ENCODE assay signal across 12 mouse cellular contexts in genomic region chr9:21292271-21292670, GRCm38 (mm10). TPM values are rescaled to one million over a fixed set of nuclear protein-coding genes. Genes with fewer than 3 reads are reported as not detected.
A peak's percentile ranks its signal among the peaks of the same experiment; 100 is the strongest.
DNase-seq lines count a peak whose midpoint lies in the region; ATAC-seq and TF ChIP-seq lines count a peak whose summit lies in the region.
"Had no signal": no experiment of that assay in that cellular context is flagged by ENCODE, and none has a peak within 500 bp of the region (broad histone marks: within the 10 kb centered on the region; RNA-seq: fewer than 3 reads in every experiment).

No protein-coding gene starts in this region.

- no peak for TF ChIP-seq CTCF in lung, postnatal 0 days (IDR thresholded peaks at IDR 0.05)
- TF ChIP-seq CTCF in MEL (IDR thresholded peaks at IDR 0.05 in 2 of 3, conservative IDR thresholded peaks at IDR 0.05 in 1 of 3; ENCODE audit: control insufficient read depth in 1 of 3, insufficient read depth in 1 of 3, low read depth in 2 of 3, low read length in 3 of 3, poor library complexity in 1 of 3, severe bottlenecking in 1 of 3), result no peak
- no peak for TF ChIP-seq CTCF in liver, postnatal 0 days (IDR thresholded peaks at IDR 0.05; ENCODE audit: low read depth)

- no peak for TF ChIP-seq POLR2A in MEL (IDR thresholded peaks at IDR 0.05; ENCODE audit: control insufficient read depth in 1 of 2, insufficient read depth in 1 of 2, low read depth in 1 of 2, low read length in 2 of 2, poor library complexity in 1 of 2)

- no peak overlapping the region for H3K4me3 ChIP-seq in forebrain, embryonic 13.5 days
- H3K4me3 ChIP-seq in forebrain, embryonic 14.5 days (ENCODE audit: low read depth, low read length), result no peak overlapping the region
- H3K4me3 ChIP-seq in lung, embryonic 16.5 days (ENCODE audit: low read length), result no peak overlapping the region; the same call in 1 of the 2 replicates
- no peak overlapping the region for H3K4me3 ChIP-seq in lung, postnatal 0 days (ENCODE audit: low read depth, low read length)
- peak overlapping the region in 1 of 2 experiments; percentile 47; a peak in 2 of 4 replicates for H3K4me3 ChIP-seq in MEL (ENCODE audit: control insufficient read depth in 1 of 2, insufficient read depth in 1 of 2, low read depth in 2 of 2, low read length in 2 of 2)
- H3K4me3 ChIP-seq in liver, postnatal 0 days (ENCODE audit: low read depth, low read length), result peak overlapping the region; percentile 81

- no peaks in the 10 kb centered on the region for H3K27me3 ChIP-seq in forebrain, embryonic 13.5 days
- no peaks in the 10 kb centered on the region for H3K27me3 ChIP-seq in forebrain, embryonic 14.5 days (replicated peaks; ENCODE audit: control insufficient read depth, insufficient read depth, low read length)
- H3K27me3 ChIP-seq in lung, embryonic 16.5 days (ENCODE audit: control insufficient read depth, insufficient read depth, low read depth, low read length), result no peaks in the 10 kb centered on the region
- H3K27me3 ChIP-seq in lung, postnatal 0 days (replicated peaks; ENCODE audit: insufficient read depth, low read length), result no peaks in the 10 kb centered on the region
- H3K27me3 ChIP-seq in MEL (ENCODE audit: control insufficient read depth in 1 of 2, insufficient read depth in 2 of 2, low read length in 2 of 2), result peaks cover 0 to 5% of the 10 kb centered on the region in 2 experiments; a peak in 2 of 4 replicates
- H3K27me3 ChIP-seq in liver, postnatal 0 days (ENCODE audit: insufficient read depth, low read length), result no peaks in the 10 kb centered on the region
- H3K27me3 ChIP-seq: hindbrain, embryonic 13.5 days had no signal

- WGBS in forebrain, embryonic 13.5 days, result 88% methylated on average over 3 of the region's 3 CpGs
- WGBS in forebrain, embryonic 14.5 days, result 91% methylated on average over 3 of the region's 3 CpGs
- 88% methylated on average over 3 of the region's 3 CpGs for WGBS in lung, embryonic 16.5 days
- WGBS in lung, postnatal 0 days, result 89% methylated on average over 3 of the region's 3 CpGs
- WGBS in liver, postnatal 0 days (ENCODE audit: insufficient replicate concordance), result 80% methylated on average over 3 of the region's 3 CpGs

- H3K9ac ChIP-seq in forebrain, embryonic 13.5 days, result no peak overlapping the region
- H3K9ac ChIP-seq in forebrain, embryonic 14.5 days (ENCODE audit: low read length), result no peak overlapping the region
- H3K9ac ChIP-seq in lung, embryonic 16.5 days (ENCODE audit: low read length), result no peak overlapping the region
- no peak overlapping the region for H3K9ac ChIP-seq in lung, postnatal 0 days (replicated peaks; ENCODE audit: low read depth)
- H3K9ac ChIP-seq in MEL (ENCODE audit: control insufficient read depth, low read depth, low read length, poor library complexity, severe bottlenecking), result peak overlapping the region; percentile 28
- H3K9ac ChIP-seq in liver, postnatal 0 days (replicated peaks), result peak overlapping the region; percentile 71

- H3K36me3 ChIP-seq in forebrain, embryonic 13.5 days (ENCODE audit: poor library complexity, severe bottlenecking), result peaks cover 4% of the 10 kb centered on the region; the same call in 1 of the 2 replicates
- no peaks in the 10 kb centered on the region for H3K36me3 ChIP-seq in forebrain, embryonic 14.5 days (ENCODE audit: control insufficient read depth, insufficient read depth, low read length)
- no peaks in the 10 kb centered on the region for H3K36me3 ChIP-seq in lung, embryonic 16.5 days (ENCODE audit: control insufficient read depth, insufficient read depth, low read length)
- H3K36me3 ChIP-seq in lung, postnatal 0 days (ENCODE audit: insufficient read depth, low read length), result no peaks in the 10 kb centered on the region
- H3K36me3 ChIP-seq in MEL (ENCODE audit: control insufficient read depth in 1 of 2, insufficient read depth in 2 of 2, low read length in 2 of 2), result peaks cover 0 to 27% of the 10 kb centered on the region in 2 experiments; a peak in 2 of 4 replicates
- H3K36me3 ChIP-seq in liver, postnatal 0 days (replicated peaks; ENCODE audit: insufficient read depth, low read length), result peaks cover 10% of the 10 kb centered on the region
- H3K36me3 ChIP-seq: hindbrain, embryonic 13.5 days had no signal

- no peak for ATAC-seq in forebrain, embryonic 13.5 days
- ATAC-seq in forebrain, embryonic 14.5 days, result no peak
- no peak for ATAC-seq in lung, embryonic 16.5 days (ENCODE audit: low read depth)
- ATAC-seq in lung, postnatal 0 days, result no peak
- no peak for ATAC-seq in liver, postnatal 0 days

- no peak for DNase-seq in forebrain, embryonic 14.5 days (ENCODE audit: low spot score)
- DNase-seq in lung, postnatal 0 days (ENCODE audit: low spot score), result no peak
- peak; percentile 71 for DNase-seq in MEL (ENCODE audit: low read depth, low spot score)
- no peak for DNase-seq in liver, postnatal 0 days
- DNase-seq in cerebellum, postnatal 4 days (ENCODE audit: low spot score in 2 of 2), result no peak
- no peak for DNase-seq in thymus, postnatal 4 days
- DNase-seq: adrenal gland, postnatal 14 days; gastrocnemius, adult 2 months; left cerebral cortex, postnatal 4 days had no signal

- H3K4me1 ChIP-seq in forebrain, embryonic 13.5 days, result peaks cover 26% of the 10 kb centered on the region
- peaks cover 15% of the 10 kb centered on the region for H3K4me1 ChIP-seq in forebrain, embryonic 14.5 days (ENCODE audit: control insufficient read depth, insufficient read depth, low read length)
- peaks cover 20% of the 10 kb centered on the region for H3K4me1 ChIP-seq in lung, embryonic 16.5 days (replicated peaks; ENCODE audit: control insufficient read depth, insufficient read depth, low read length)
- peaks cover 8% of the 10 kb centered on the region for H3K4me1 ChIP-seq in lung, postnatal 0 days (ENCODE audit: insufficient read depth, low read depth, low read length)
- peaks cover 18 to 20% of the 10 kb centered on the region in 2 experiments for H3K4me1 ChIP-seq in MEL (ENCODE audit: control insufficient read depth in 1 of 2, insufficient read depth in 2 of 2, low read length in 2 of 2)
- peaks cover 11% of the 10 kb centered on the region for H3K4me1 ChIP-seq in liver, postnatal 0 days (ENCODE audit: insufficient read depth)

- TF ChIP-seq EP300 in lung, postnatal 0 days (IDR thresholded peaks at IDR 0.05), result no peak
- no peak for TF ChIP-seq EP300 in MEL (IDR thresholded peaks at IDR 0.05; ENCODE audit: low read depth in 1 of 2, low read length in 2 of 2)
- TF ChIP-seq EP300 in liver, postnatal 0 days (IDR thresholded peaks at IDR 0.05; ENCODE audit: low read depth), result no peak

- no peak for TF ChIP-seq RAD21 in MEL (IDR thresholded peaks at IDR 0.05; ENCODE audit: low read depth, low read length)

- no peak overlapping the region for H3K4me2 ChIP-seq in forebrain, embryonic 13.5 days
- H3K4me2 ChIP-seq in forebrain, embryonic 14.5 days (ENCODE audit: low read length), result no peak overlapping the region
- peak overlapping the region; percentile 61; the same call in 1 of the 2 replicates for H3K4me2 ChIP-seq in lung, embryonic 16.5 days (ENCODE audit: low read depth, low read length)
- no peak overlapping the region for H3K4me2 ChIP-seq in lung, postnatal 0 days (replicated peaks; ENCODE audit: low read depth, low read length)
- peak overlapping the region; percentile 68 for H3K4me2 ChIP-seq in liver, postnatal 0 days (ENCODE audit: low read depth, low read length)

- H3K79me2 ChIP-seq in MEL (ENCODE audit: control insufficient read depth, insufficient read depth, low read length, poor library complexity), result peaks cover 30% of the 10 kb centered on the region

- peak overlapping the region; percentile 83; the same call in 1 of the 2 replicates for H3K27ac ChIP-seq in forebrain, embryonic 13.5 days
- H3K27ac ChIP-seq in forebrain, embryonic 14.5 days (ENCODE audit: low read depth, low read length), result no peak overlapping the region
- 0 out of 2 replicates have a peak overlapping the region, but pooled peaks have one; percentile 10 for H3K27ac ChIP-seq in lung, embryonic 16.5 days (ENCODE audit: low read length)
- H3K27ac ChIP-seq in lung, postnatal 0 days (ENCODE audit: low read length), result no peak overlapping the region
- H3K27ac ChIP-seq in MEL (ENCODE audit: control insufficient read depth, low read depth, low read length), result no peak overlapping the region
- no peak overlapping the region for H3K27ac ChIP-seq in liver, postnatal 0 days (ENCODE audit: low read depth)

- no peaks in the 10 kb centered on the region for H3K9me3 ChIP-seq in forebrain, embryonic 13.5 days (replicated peaks)
- H3K9me3 ChIP-seq in forebrain, embryonic 14.5 days (replicated peaks; ENCODE audit: control insufficient read depth, low read length), result no peaks in the 10 kb centered on the region
- H3K9me3 ChIP-seq in lung, embryonic 16.5 days (ENCODE audit: control insufficient read depth, low read length), result no peaks in the 10 kb centered on the region
- H3K9me3 ChIP-seq in lung, postnatal 0 days (ENCODE audit: low read length), result no peaks in the 10 kb centered on the region
- no peaks in the 10 kb centered on the region for H3K9me3 ChIP-seq in MEL (replicated peaks; ENCODE audit: insufficient read depth, low read length)
- H3K9me3 ChIP-seq in liver, postnatal 0 days (ENCODE audit: low read length), result no peaks in the 10 kb centered on the region
- H3K9me3 ChIP-seq: hindbrain, embryonic 13.5 days had no signal

RNA-seq across cellular contexts. Expression of gene Cdkn2d, which starts 1.1 kb away (rescaled TPM):
- 85.4 and 88.3 TPM in 2 replicates for polyA plus RNA-seq in forebrain, embryonic 13.5 days (2015; fragmentation: Nextera tagmentation; extraction: Ambion mirVana)
- polyA plus RNA-seq in forebrain, embryonic 14.5 days (2014; fragmentation: Nextera tagmentation; extraction: Ambion mirVana), result 101 and 107 TPM in 2 replicates
- 57.7 TPM in 2 replicates for polyA plus RNA-seq in lung, embryonic 16.5 days (2015; fragmentation: Nextera tagmentation; extraction: Ambion mirVana)
- polyA plus RNA-seq in lung, postnatal 0 days (2015; fragmentation: Nextera tagmentation; extraction: Ambion mirVana), result 33.9 and 34.9 TPM in 2 replicates
- 40.1 and 55.2 TPM in 2 replicates for total RNA-seq in MEL (2012; rRNA removed)
- polyA plus RNA-seq in MEL (2012; ENCODE audit: insufficient read depth in 1 of 2, insufficient read length in 2 of 2, low read depth in 1 of 2, low replicate concordance in 2 of 2, missing spikeins in 1 of 2), result 10 to 100 TPM in 1 of 2 experiments, not detected in 1; 67.9 TPM
- 74.3 and 76.6 TPM in 2 replicates for polyA plus RNA-seq in liver, postnatal 0 days (2015; fragmentation: Nextera tagmentation; extraction: Ambion mirVana)

RNA-seq across cellular contexts. Expression of gene Kri1, which starts 4.5 kb away (rescaled TPM):
- 15.4 and 20.1 TPM in 2 replicates for polyA plus RNA-seq in forebrain, embryonic 13.5 days (2015; fragmentation: Nextera tagmentation; extraction: Ambion mirVana)
- polyA plus RNA-seq in forebrain, embryonic 14.5 days (2014; fragmentation: Nextera tagmentation; extraction: Ambion mirVana), result 9.8 and 14.6 TPM in 2 replicates
- 15.8 and 16.7 TPM in 2 replicates for polyA plus RNA-seq in lung, embryonic 16.5 days (2015; fragmentation: Nextera tagmentation; extraction: Ambion mirVana)
- polyA plus RNA-seq in lung, postnatal 0 days (2015; fragmentation: Nextera tagmentation; extraction: Ambion mirVana), result 8.9 and 11.9 TPM in 2 replicates
- 175 and 199 TPM in 2 replicates for total RNA-seq in MEL (2012; rRNA removed)
- polyA plus RNA-seq in MEL (2012; ENCODE audit: insufficient read depth in 1 of 2, insufficient read length in 2 of 2, low read depth in 1 of 2, low replicate concordance in 2 of 2, missing spikeins in 1 of 2), result 100 to 1,000 TPM in 1 of 2 experiments, 10 to 100 TPM in 1; 76.1 to 233 TPM
- 4.7 and 5.3 TPM in 2 replicates for polyA plus RNA-seq in liver, postnatal 0 days (2015; fragmentation: Nextera tagmentation; extraction: Ambion mirVana)

RNA-seq across cellular contexts. Expression of gene Ap1m2, which starts 19.9 kb away (rescaled TPM):
- 0.39 and 0.52 TPM in 2 replicates for polyA plus RNA-seq in forebrain, embryonic 13.5 days (2015; fragmentation: Nextera tagmentation; extraction: Ambion mirVana)
- polyA plus RNA-seq in forebrain, embryonic 14.5 days (2014; fragmentation: Nextera tagmentation; extraction: Ambion mirVana), result 0.91 and 1.4 TPM in 2 replicates
- polyA plus RNA-seq in lung, embryonic 16.5 days (2015; fragmentation: Nextera tagmentation; extraction: Ambion mirVana), result 50.0 and 53.2 TPM in 2 replicates
- polyA plus RNA-seq in lung, postnatal 0 days (2015; fragmentation: Nextera tagmentation; extraction: Ambion mirVana), result 35.9 and 36.4 TPM in 2 replicates
- total RNA-seq in MEL (2012; rRNA removed), result 0.52 and 0.73 TPM in 2 replicates
- polyA plus RNA-seq in MEL (2012; ENCODE audit: insufficient read depth in 1 of 2, insufficient read length in 2 of 2, low read depth in 1 of 2, low replicate concordance in 2 of 2, missing spikeins in 1 of 2), result 1 to 10 TPM in 1 of 2 experiments, not detected in 1; 1.0 TPM
- polyA plus RNA-seq in liver, postnatal 0 days (2015; fragmentation: Nextera tagmentation; extraction: Ambion mirVana), result 0.32 and 0.54 TPM in 2 replicates
- total RNA-seq: adrenal gland, postnatal 14 days; gastrocnemius, adult 2 months had no signal

RNA-seq across cellular contexts. Expression of gene Atg4d, which starts 27.2 kb away (rescaled TPM):
- 60.2 and 60.3 TPM in 2 replicates for polyA plus RNA-seq in forebrain, embryonic 13.5 days (2015; fragmentation: Nextera tagmentation; extraction: Ambion mirVana)
- polyA plus RNA-seq in forebrain, embryonic 14.5 days (2014; fragmentation: Nextera tagmentation; extraction: Ambion mirVana), result 45.7 and 53.1 TPM in 2 replicates
- polyA plus RNA-seq in lung, embryonic 16.5 days (2015; fragmentation: Nextera tagmentation; extraction: Ambion mirVana), result 39.9 and 42.3 TPM in 2 replicates
- 36.4 and 40.0 TPM in 2 replicates for polyA plus RNA-seq in lung, postnatal 0 days (2015; fragmentation: Nextera tagmentation; extraction: Ambion mirVana)
- 76.4 and 83.9 TPM in 2 replicates for total RNA-seq in MEL (2012; rRNA removed)
- polyA plus RNA-seq in MEL (2012; ENCODE audit: insufficient read depth in 1 of 2, insufficient read length in 2 of 2, low read depth in 1 of 2, low replicate concordance in 2 of 2, missing spikeins in 1 of 2), result 10 to 100 TPM in 1 of 2 experiments, not detected in 1; 99.7 TPM
- polyA plus RNA-seq in liver, postnatal 0 days (2015; fragmentation: Nextera tagmentation; extraction: Ambion mirVana), result 49.3 and 51.2 TPM in 2 replicates

RNA-seq across cellular contexts. Expression of gene Slc44a2, which starts 28.2 kb away (rescaled TPM):
- 63.6 and 68.3 TPM in 2 replicates for polyA plus RNA-seq in forebrain, embryonic 13.5 days (2015; fragmentation: Nextera tagmentation; extraction: Ambion mirVana)
- polyA plus RNA-seq in forebrain, embryonic 14.5 days (2014; fragmentation: Nextera tagmentation; extraction: Ambion mirVana), result 52.0 and 61.0 TPM in 2 replicates
- polyA plus RNA-seq in lung, embryonic 16.5 days (2015; fragmentation: Nextera tagmentation; extraction: Ambion mirVana), result 178 and 186 TPM in 2 replicates
- 155 and 165 TPM in 2 replicates for polyA plus RNA-seq in lung, postnatal 0 days (2015; fragmentation: Nextera tagmentation; extraction: Ambion mirVana)
- total RNA-seq in MEL (2012; rRNA removed), result 27.3 and 30.7 TPM in 2 replicates
- polyA plus RNA-seq in MEL (2012; ENCODE audit: insufficient read depth in 1 of 2, insufficient read length in 2 of 2, low read depth in 1 of 2, low replicate concordance in 2 of 2, missing spikeins in 1 of 2), result 100 to 1,000 TPM in 1 of 2 experiments, not detected in 1; 121 TPM
- polyA plus RNA-seq in liver, postnatal 0 days (2015; fragmentation: Nextera tagmentation; extraction: Ambion mirVana), result 12.8 and 14.4 TPM in 2 replicates

Comparison
In these comparisons a context has a peak if more than half of its experiments do, and no peak if none do; other contexts are left out.
1. H3K27ac ChIP-seq: peak in forebrain, embryonic 13.5 days (single experiment) and lung, embryonic 16.5 days (single experiment); none in forebrain, embryonic 14.5 days (single experiment), lung, postnatal 0 days (single experiment), MEL (single experiment) and liver, postnatal 0 days (single experiment).
2. H3K4me2 ChIP-seq: peak in lung, embryonic 16.5 days (single experiment) and liver, postnatal 0 days (single experiment); none in forebrain, embryonic 13.5 days (single experiment), forebrain, embryonic 14.5 days (single experiment) and lung, postnatal 0 days (single experiment).
3. H3K9ac ChIP-seq: peak in MEL (single experiment) and liver, postnatal 0 days (single experiment); none in forebrain, embryonic 13.5 days (single experiment), forebrain, embryonic 14.5 days (single experiment), lung, embryonic 16.5 days (single experiment) and lung, postnatal 0 days (single experiment).
4. RNA of gene Ap1m2, which starts 19.9 kb away (polyA plus RNA-seq): 50.0 to 53.2 TPM in lung, embryonic 16.5 days and 35.9 to 36.4 TPM in lung, postnatal 0 days; 1.0 TPM in MEL, 0.91 to 1.4 TPM in forebrain, embryonic 14.5 days, 0.32 to 0.54 TPM in liver, postnatal 0 days and 0.39 to 0.52 TPM in forebrain, embryonic 13.5 days; every median in the first group is over 10 times any median in the second.